Mouse (Mus musculus) heart, embryonic 10.5 days (tissue): ENCODE measurements at regions not wholly inside any gene's neighbourhood (a gene's known extent, or its start where the extent isn't known, plus 50 kb on each side); places are given as distances from the start of the nearest gene placed in this dataset.

ENCODE experiments used
- DNase-seq: peaks from one replicate; pipeline ENCODE4 v3.0.0-alpha.2; 2017; ENCODE audit warnings: low spot score
- H3K27ac ChIP-seq: fragments of 300-500 bp; sonication (generic); 2 replicates; pipeline ENCODE4 v1.5.1; 2016; ENCODE audit warnings: mild to moderate bottlenecking
- H3K27me3 ChIP-seq: fragments of 300-500 bp; sonication (generic); 2 replicates; pipeline ENCODE4 v1.6.1; 2016; ENCODE audit warnings: mild to moderate bottlenecking; ENCODE audit not compliant: poor library complexity, insufficient read depth, severe bottlenecking
- H3K36me3 ChIP-seq: fragments of 300-500 bp; sonication (generic); 2 replicates; pipeline ENCODE4 v1.6.1; 2016; ENCODE audit warnings: mild to moderate bottlenecking, moderate library complexity
- H3K4me1 ChIP-seq: fragments of 300-500 bp; sonication (generic); 2 replicates; pipeline ENCODE4 v1.6.1; 2016; ENCODE audit warnings: mild to moderate bottlenecking
- H3K4me3 ChIP-seq: fragments of 300-500 bp; sonication (generic); 2 replicates; pipeline ENCODE4 v1.5.1; 2016; ENCODE audit warnings: mild to moderate bottlenecking, moderate library complexity
- H3K9me3 ChIP-seq: fragments of 300-500 bp; sonication (generic); 2 replicates; pipeline ENCODE4 v1.6.1; 2016; ENCODE audit warnings: mild to moderate bottlenecking, moderate library complexity
- WGBS: fragments of 180-500 bp; shearing (Covaris S2); methylation state at CpG from one replicate; pipeline ENCODE4 v1.1.7; 2016; 5-methylcytosine and 5-hydroxymethylcytosine counted together

DNA sequence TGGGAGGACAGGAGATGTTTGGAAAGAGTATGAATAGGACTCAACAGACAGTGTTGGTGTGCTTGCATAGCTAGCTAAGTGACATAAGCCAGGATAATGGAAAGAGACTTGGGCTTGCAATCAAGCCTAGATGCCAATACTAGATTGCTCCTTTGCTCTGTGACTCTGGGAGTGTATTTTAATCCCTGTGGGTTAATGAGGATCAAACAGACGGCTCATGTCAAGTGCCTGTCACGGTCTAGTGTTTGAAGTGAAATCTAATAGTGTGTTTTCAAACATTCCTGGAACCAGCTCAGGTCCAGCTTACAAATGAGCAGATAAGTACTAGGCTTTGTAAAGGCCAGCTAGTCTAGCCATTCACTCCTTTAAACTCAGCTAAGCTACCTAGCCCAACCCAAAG lies 64.1 kb upstream of the Ranbp3l start:
- no peak for DNase-seq
- H3K9me3 ChIP-seq, result no peaks in the 10 kb centered on the region
- H3K36me3 ChIP-seq, result no peaks in the 10 kb centered on the region
- H3K27me3 ChIP-seq, result no peaks in the 10 kb centered on the region
- H3K4me1 ChIP-seq, result no peaks in the 10 kb centered on the region
- no peak overlapping the region for H3K4me3 ChIP-seq
- H3K27ac ChIP-seq, result no peak overlapping the region
- WGBS, result 55% methylated on average over 2 of the region's 2 CpGs

DNA sequence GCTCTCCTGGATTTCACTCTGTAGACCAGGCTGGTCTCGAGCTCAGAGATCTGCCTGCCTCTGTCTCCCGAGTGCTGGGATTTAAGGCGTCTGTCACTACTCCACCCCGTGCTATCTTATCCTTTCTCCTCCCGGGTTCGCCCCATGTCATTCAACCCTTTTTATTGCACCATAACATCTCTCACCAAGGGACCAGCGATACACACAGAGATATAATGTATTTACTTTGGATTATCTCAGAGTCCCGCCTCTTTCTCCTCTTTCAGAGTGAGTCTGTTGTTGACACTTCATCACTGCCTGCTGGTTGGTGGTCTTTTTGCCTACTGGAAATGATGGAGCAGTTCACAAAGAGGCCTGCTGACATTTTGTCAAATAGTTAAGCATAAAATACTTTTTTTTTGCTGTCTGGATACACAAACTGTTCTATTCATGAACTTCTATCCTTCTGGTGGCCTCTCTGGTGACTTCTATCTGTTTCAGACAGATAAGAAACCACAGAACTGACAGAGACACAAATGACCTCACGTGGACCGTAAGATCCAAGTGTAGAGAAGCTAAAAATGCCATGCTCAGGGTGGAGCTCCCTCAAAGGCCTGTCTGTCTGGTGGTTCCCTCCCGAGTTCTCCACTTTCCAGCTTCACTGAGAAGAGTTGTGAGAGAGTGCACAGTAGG lies 70.1 kb upstream of the Ranbp3l start:
- H3K4me3 ChIP-seq, result no peak overlapping the region
- H3K27ac ChIP-seq, result no peak overlapping the region
- 66% methylated on average over 11 of the region's 11 CpGs for WGBS
- no peaks in the 10 kb centered on the region for H3K4me1 ChIP-seq
- H3K9me3 ChIP-seq, result no peaks in the 10 kb centered on the region
- no peaks in the 10 kb centered on the region for H3K27me3 ChIP-seq
- DNase-seq, result no peak
- no peaks in the 10 kb centered on the region for H3K36me3 ChIP-seq

DNA sequence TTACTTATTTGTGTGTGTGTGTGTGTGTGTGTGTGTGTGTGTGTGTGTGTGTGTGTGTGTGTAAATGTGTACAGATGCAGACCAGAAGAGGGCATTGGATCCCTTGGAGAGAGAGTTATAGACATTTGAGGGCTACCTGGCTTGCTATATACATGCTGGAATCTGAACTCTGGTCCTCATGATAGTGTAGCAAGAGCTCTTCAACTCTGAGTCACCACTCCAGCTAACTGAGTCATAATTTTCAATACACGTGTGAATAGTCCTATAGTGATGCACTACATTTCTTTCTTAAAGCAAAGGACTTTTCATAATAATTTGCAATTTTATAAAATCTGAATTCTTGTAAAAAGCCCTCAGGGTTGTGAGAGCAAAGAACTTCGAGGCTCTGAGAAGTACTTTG lies 70.9 kb upstream of the Ranbp3l start:
- no peaks in the 10 kb centered on the region for H3K36me3 ChIP-seq
- no peak overlapping the region for H3K4me3 ChIP-seq
- H3K27ac ChIP-seq, result no peak overlapping the region
- no peaks in the 10 kb centered on the region for H3K9me3 ChIP-seq
- H3K27me3 ChIP-seq, result no peaks in the 10 kb centered on the region
- H3K4me1 ChIP-seq, result no peaks in the 10 kb centered on the region
- WGBS, result 78% methylated on average over 2 of the region's 2 CpGs
- DNase-seq, result no peak

DNA sequence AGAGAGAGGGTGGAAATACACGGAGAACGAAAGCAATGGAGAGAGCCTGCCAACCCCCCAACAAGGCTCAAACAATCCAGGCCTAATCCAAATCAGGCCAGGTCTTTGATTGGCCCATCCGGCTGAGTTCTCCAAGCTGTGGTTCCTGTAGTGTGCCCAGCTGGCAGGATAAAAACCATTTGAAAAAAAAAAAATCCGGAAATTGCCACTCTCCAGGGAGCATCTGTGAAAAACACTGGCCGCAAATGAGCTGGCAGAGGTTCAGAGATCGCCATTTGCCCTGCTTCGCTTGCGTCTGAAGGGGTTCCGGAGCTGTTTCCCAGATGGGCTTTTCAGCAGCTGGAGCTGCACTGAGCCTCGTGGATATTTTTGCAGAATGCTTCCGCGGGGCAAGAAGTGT lies 71.4 kb upstream of the Ranbp3l start:
- DNase-seq, result no peak
- Histone ChIP-seq H3K27ac (no peak overlapping the region), H3K4me1 (no peaks in the 10 kb centered on the region), H3K9me3 (no peaks in the 10 kb centered on the region), H3K27me3 (no peaks in the 10 kb centered on the region), H3K36me3 (no peaks in the 10 kb centered on the region), H3K4me3 (no peak overlapping the region)
- 85% methylated on average over 12 of the region's 12 CpGs for WGBS

DNA sequence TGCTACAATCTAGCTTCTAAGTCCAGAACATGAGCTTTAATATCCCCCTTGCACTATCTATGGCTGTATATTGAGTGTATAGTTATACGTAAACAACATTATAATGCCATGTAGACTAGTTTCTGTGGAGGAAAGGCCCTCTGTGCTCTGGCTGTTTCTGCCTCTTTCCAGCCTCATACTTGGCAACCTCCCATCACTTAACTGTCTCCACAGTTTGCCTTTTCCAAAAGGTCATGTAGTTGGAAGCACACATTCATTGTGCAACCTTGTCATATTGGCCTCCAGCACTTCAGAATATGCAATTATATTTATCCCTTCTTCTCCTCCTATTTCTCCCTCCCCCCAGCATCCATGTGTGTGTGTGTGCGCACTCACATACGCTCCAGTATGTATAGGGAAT lies 82.2 kb upstream of the Ranbp3l start:
- DNase-seq, result no peak
- Histone ChIP-seq H3K36me3 (no peaks in the 10 kb centered on the region), H3K4me1 (no peaks in the 10 kb centered on the region), H3K9me3 (no peaks in the 10 kb centered on the region), H3K4me3 (no peak overlapping the region), H3K27me3 (no peaks in the 10 kb centered on the region), H3K27ac (no peak overlapping the region)
- WGBS, result 95% methylated on average over 3 of the region's 3 CpGs

DNA sequence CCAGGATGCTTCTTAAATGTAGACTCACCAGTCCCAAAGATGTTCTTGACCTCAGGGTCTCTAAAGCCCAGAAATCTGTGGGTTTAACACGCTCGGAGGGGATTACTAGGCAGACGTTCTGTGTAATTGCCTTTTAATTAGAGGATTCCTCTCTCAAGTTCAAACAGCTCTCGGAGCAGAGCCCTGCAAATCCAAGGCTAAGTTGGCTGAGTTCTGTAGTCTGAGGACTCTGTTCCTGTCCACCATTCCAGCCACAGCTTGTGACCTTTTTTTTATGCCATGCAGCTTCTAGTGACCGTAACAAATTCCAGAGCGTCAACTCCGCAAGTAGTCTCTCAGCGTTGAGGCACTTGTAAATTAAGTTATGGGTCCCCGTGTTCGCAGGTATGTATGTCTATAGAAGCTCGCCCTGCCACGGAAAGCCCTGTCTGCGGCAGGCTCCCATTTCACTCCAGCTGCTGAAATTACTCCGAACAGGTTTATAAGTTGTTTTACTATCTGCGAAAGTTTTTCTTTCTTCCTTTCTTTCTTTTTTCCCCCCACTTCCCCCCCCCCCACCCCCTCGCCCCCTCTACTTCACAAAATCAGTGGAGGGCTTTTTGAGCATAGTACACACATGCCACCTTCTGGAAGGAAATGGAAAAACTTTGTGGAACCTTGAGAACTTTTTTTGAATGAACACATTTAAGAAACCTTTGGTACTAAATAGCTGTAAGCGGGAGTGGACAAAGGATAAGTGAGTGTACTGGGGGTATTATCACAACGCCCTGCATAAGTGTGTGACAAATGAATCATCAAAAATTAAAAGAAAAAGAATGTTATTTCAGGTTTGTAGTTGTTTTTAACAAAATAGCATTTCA lies 82.9 kb upstream of the Ranbp3l start:
- H3K4me1 ChIP-seq, result no peaks in the 10 kb centered on the region
- 62% methylated on average over 18 of the region's 18 CpGs for WGBS
- H3K9me3 ChIP-seq, result no peaks in the 10 kb centered on the region
- H3K36me3 ChIP-seq, result no peaks in the 10 kb centered on the region
- no peak overlapping the region for H3K4me3 ChIP-seq
- no peaks in the 10 kb centered on the region for H3K27me3 ChIP-seq
- DNase-seq, result no peak
- H3K27ac ChIP-seq, result no peak overlapping the region

DNA sequence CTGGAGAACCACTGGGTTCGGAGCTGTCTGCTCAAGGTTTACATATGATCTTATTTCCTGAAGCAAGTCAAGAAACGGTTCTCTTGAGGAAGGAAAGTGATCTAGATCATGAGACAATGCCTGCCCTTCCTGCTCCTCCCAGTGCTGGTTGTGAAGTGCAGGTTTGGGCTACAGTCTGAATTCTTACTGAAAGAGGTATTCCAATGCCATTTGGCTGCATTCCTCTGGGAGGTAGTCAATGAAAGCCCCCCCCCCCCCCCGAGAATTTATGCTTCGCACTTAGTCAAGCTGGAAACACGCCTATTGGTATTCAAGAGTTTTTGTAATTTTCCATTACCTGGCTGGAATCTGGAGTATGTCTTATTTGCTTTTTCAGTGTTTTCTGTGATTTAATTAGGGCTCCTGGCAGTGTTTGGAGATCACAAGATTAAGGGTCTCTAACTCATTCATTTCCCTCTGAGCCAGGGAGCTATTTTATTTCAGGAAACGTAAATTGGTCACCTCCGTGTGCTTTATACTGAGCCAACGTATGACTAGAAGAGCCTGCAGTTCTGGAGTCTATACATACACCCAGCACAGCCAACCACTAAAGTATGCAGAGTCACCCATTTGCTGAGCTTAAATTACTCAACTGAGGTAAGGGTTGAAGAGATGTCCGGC lies 84.7 kb upstream of the Ranbp3l start:
- no peak overlapping the region for H3K4me3 ChIP-seq
- H3K36me3 ChIP-seq, result no peaks in the 10 kb centered on the region
- no peaks in the 10 kb centered on the region for H3K9me3 ChIP-seq
- H3K4me1 ChIP-seq, result no peaks in the 10 kb centered on the region
- H3K27me3 ChIP-seq, result no peaks in the 10 kb centered on the region
- DNase-seq, result no peak
- H3K27ac ChIP-seq, result no peak overlapping the region
- WGBS, result 80% methylated on average over 9 of the region's 9 CpGs

DNA sequence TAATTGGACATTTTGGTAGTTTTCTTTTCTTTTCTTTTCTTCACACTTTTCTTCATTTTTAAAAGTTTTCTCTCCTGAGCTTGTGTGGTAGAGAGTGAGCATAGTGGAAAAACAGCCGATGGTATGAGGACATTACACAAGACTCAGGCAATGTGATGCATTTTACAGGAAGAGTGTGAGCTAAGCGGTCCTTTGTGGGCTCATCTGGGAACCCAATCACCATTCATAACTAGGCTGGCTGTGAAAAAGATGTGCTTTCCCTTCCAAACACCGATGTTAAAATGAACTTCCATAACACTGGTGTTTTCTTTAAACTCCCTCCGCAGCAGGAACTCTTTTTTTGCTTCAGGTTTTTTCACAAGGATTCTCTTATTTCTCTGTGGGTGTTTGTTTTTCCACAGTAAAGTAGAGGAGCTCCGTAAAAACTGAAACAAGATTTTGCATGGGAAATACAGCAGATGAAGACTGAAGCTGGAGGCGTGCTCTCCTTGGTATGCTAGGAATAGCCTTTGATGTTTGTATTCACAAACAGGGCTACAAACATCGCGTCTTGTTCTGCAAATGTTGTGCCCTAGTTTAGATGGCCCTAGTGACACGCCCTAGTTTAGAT lies 92.8 kb upstream of the Ranbp3l start:
- DNase-seq, result no peak
- 83% methylated on average over 9 of the region's 9 CpGs for WGBS

DNA sequence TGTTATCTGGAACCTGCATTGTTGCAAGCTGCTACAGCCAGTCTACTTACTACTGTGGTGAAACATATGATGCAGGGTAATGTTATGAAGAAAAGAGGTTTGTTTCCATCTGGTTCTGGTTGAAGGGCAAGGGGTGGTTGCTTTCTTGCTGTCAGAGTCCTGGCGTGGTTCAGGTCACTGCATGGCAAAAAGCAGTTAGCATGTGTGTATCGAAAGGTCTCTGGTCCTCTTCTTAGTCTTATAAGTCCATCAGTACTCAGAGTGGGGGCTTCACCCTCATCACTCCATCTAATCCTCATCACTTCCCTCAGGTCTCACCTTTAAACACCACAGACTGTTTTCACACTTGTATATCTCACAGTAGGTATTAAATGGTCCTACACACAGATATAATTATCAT lies 99.7 kb upstream of the Ranbp3l start:
- H3K4me1 ChIP-seq, result 0 out of 2 replicates have a peak, but pooled peaks cover 5% of the 10 kb centered on the region
- H3K27ac ChIP-seq, result no peak overlapping the region
- H3K9me3 ChIP-seq, result no peaks in the 10 kb centered on the region

More for the DNA sequence above, 92.8 kb upstream of the Ranbp3l start:
- Histone ChIP-seq H3K27ac (no peak overlapping the region), H3K27me3 (no peaks in the 10 kb centered on the region), H3K4me1 (no peaks in the 10 kb centered on the region), H3K9me3 (no peaks in the 10 kb centered on the region), H3K36me3 (no peaks in the 10 kb centered on the region), H3K4me3 (no peak overlapping the region)

DNA sequence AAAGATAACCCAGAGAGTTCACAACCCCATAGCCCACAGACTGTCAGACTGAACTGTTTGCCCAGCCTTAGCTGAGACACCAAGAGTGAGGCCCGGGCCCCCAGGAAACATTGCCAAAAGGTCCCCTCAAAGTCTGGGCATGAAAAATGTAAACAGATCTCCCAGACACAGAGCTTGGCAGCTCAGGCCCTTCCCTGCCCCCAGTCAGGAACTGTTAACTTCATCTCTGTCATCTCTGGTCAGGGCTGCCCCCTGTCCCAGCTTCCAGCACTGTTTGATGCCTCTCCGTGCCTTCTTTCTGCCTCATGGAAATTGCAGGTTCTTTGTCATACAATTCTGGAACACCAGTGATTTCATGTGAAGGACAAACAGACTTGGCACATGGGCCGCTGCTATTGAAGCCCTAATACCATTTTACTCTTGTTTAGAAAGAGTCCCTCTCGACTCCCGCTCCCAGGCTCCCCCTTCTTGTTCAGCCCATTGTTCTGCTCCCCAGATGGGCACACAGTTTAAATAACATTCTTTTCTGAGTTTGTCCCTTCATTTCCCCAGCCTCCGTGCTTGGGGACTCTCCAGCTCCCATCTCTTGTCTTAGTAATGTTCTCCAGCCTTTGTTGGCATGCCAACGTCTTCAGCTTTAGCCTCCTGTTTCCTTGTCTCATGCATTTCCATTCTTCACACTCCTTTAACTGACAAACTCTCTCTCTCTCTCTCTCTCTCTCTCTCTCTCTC lies 100.4 kb upstream of the Ranbp3l start:
- H3K9me3 ChIP-seq, result no peaks in the 10 kb centered on the region
- H3K27ac ChIP-seq, result no peak overlapping the region
- H3K4me3 ChIP-seq, result no peak overlapping the region
- H3K36me3 ChIP-seq, result no peaks in the 10 kb centered on the region
- H3K4me1 ChIP-seq, result 0 out of 2 replicates have a peak, but pooled peaks cover 5% of the 10 kb centered on the region
- WGBS, result 62% methylated on average over 7 of the region's 7 CpGs
- H3K27me3 ChIP-seq, result no peaks in the 10 kb centered on the region
- no peak for DNase-seq

More for the DNA sequence above, 99.7 kb upstream of the Ranbp3l start:
- Histone ChIP-seq H3K27me3 (no peaks in the 10 kb centered on the region), H3K36me3 (no peaks in the 10 kb centered on the region), H3K4me3 (no peak overlapping the region)
- WGBS, result 79% methylated on average over 2 of the region's 2 CpGs
- DNase-seq, result no peak

DNA sequence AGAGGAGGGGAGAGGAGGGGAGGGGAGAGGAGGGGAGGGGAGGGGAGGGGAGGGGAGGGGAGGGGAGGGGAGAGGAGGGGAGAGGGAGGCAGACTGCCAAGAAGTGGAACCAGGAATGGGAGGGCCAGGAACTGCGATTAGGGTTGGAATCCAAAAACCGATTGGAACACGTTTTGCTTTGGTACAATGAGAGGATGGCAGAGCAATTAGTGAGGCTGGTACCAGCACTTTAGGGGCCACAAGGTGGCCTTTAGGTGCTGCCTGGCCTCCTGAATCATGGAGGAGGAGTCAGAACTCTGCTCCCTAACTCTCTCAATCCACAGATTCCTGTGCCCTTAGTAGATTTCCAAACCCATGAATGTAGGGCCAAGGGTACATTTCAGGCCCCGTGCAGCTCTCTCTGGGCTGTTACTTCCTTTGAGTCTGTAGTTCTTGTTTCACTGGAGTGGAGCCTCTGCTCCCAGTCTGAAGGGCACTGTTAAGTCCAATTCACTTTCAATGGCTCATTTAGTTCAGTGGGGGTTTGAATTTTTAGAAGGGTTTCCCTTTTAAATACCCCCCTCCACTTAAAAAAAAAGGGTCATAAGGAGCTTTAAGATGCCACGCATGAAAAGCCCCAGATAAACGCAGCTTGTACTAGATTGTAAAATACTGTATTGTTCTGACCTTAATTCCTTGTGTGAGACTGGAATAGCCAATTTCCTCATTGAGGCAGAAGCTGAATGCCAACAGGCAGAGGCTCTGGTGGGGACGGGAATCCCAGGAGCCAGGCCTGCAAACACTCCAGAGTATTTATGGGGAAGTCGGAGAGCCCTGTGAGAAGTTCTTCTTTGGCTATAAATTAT lies 102.4 kb upstream of the Ranbp3l start:
- Histone ChIP-seq H3K27me3 (no peaks in the 10 kb centered on the region), H3K36me3 (no peaks in the 10 kb centered on the region), H3K27ac (no peak overlapping the region), H3K4me1 (0 out of 2 replicates have a peak, but pooled peaks cover 5% of the 10 kb centered on the region), H3K4me3 (no peak overlapping the region), H3K9me3 (no peaks in the 10 kb centered on the region)
- 84% methylated on average over 8 of the region's 8 CpGs for WGBS
- DNase-seq, result no peak
